Mouse (Mus musculus) forebrain, postnatal 0 days (tissue): ENCODE data around the gene Mrgpre. TPM values are rescaled to one million over a fixed set of nuclear protein-coding genes. Genes with fewer than 3 reads are reported as not detected.
A peak's percentile ranks its signal among the peaks of the same experiment; 100 is the strongest.

Source experiments
- ATAC-seq: fragments of 200-750 bp; cut with Nextera tagmentation; 2 replicates; pipeline ENCODE4 v1.8.0; 2017; ENCODE audit warnings: mild to moderate bottlenecking, moderate library complexity
- DNase-seq: peaks from one replicate; pipeline ENCODE4 v3.0.0-alpha.2; 2015
- H3K27ac ChIP-seq: fragments of 300-500 bp; sonication (generic); 2 replicates; pipeline ENCODE4 v1.5.1; 2014; ENCODE audit warnings: low read depth, mild to moderate bottlenecking, antibody characterized with exemption, low read length, moderate library complexity, mixed read lengths
- H3K27me3 ChIP-seq: fragments of 300-500 bp; sonication (generic); 2 replicates; pipeline ENCODE4 v1.6.1; 2014; ENCODE audit warnings: mild to moderate bottlenecking, low read length, mixed read lengths; ENCODE audit not compliant: insufficient read depth
- H3K36me3 ChIP-seq: fragments of 300-500 bp; sonication (generic); 2 replicates; pipeline ENCODE4 v1.6.1; 2014; ENCODE audit warnings: mild to moderate bottlenecking, moderate library complexity; ENCODE audit not compliant: insufficient read depth
- H3K4me1 ChIP-seq: fragments of 300-500 bp; sonication (generic); 2 replicates; pipeline ENCODE4 v1.6.1; 2014; ENCODE audit warnings: antibody characterized with exemption; ENCODE audit not compliant: insufficient read depth
- H3K4me2 ChIP-seq: fragments of 300-500 bp; sonication (generic); 2 replicates; pipeline ENCODE4 v1.6.1; 2014; ENCODE audit warnings: low read depth, mild to moderate bottlenecking, moderate library complexity
- H3K4me3 ChIP-seq: fragments of 300-500 bp; sonication (generic); 2 replicates; pipeline ENCODE4 v1.5.1; 2014; ENCODE audit warnings: low read depth, low read length, mixed read lengths
- H3K9ac ChIP-seq: fragments of 300-500 bp; sonication (generic); 2 replicates; pipeline ENCODE4 v1.6.1; 2014; ENCODE audit warnings: mild to moderate bottlenecking
- H3K9me3 ChIP-seq: fragments of 300-500 bp; sonication (generic); 2 replicates; pipeline ENCODE4 v1.6.1; 2016; ENCODE audit warnings: low read length
- CTCF ChIP-seq: sonication (generic); IDR thresholded peaks from 2 replicates; pipeline ENCODE4 v1.5.1; 2016; ENCODE audit warnings: antibody characterized with exemption, control low read depth, low read depth
- WGBS: fragments of 180-500 bp; shearing (Covaris S2); extraction: QIAGEN DNeasy Blood & Tissue Kit; methylation state at CpG from one replicate; pipeline ENCODE4 v1.1.7; 2014; 5-methylcytosine and 5-hydroxymethylcytosine counted together
- polyA plus RNA-seq: library from polyadenylated mRNA; unstranded; fragments of >200 nt; fragmentation: Nextera tagmentation; extraction: Ambion mirVana; gene quantifications from 2 replicates; pipeline ENCODE4 v1.2.1, GENCODE M21; 2015
- total RNA-seq: library from RNA; depleted of rRNA; stranded (reverse); fragments of >200 nt; gene quantifications from 2 replicates; pipeline ENCODE4 v1.2.3, GENCODE M21; 2014

Mrgpre gene
- total and polyA plus RNA-seq, 2 experiments from 2014 or later: 5.9 to 8.3 TPM

- 34% methylated on average over 3 of the region's 3 CpGs for WGBS
- no peak overlapping the region for H3K4me2 ChIP-seq
- peaks cover 11% of the 10 kb centered on the region; the same call in 1 of the 2 replicates for H3K36me3 ChIP-seq
- no peak for TF ChIP-seq CTCF
- H3K9me3 ChIP-seq: no peaks in the 10 kb centered on the region
- H3K27ac ChIP-seq: no peak overlapping the region
- DNase-seq (no peak), ATAC-seq (no peak)
- no peak overlapping the region for H3K4me3 ChIP-seq
- no peak overlapping the region for H3K9ac ChIP-seq
- no peaks in the 10 kb centered on the region for H3K4me1 ChIP-seq
- no peaks in the 10 kb centered on the region for H3K27me3 ChIP-seq
Measured at GRCm38 (mm10) chr7:143776137-143776536, 8.2 kb downstream of the Mrgpre start.

DNA sequence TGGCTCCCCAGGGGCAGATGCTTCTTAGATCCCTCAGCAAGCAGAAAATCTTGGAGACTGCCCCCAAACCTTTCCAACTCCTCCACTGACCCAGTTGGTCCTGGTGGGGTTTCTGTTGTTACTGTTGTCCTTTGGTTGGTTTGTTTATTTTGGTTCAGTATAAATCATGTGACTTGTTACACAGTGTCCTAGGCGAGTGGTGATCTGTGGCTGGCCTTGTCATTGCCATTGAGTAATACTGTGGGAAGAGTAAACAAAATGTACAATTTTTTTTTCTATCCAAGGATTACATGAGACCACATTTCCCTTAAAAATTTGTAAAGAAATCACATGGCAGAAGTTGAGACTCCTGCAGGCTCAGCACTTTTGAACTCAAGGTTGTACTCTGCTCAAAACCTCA is 14.8 kb downstream of the Mrgpre start:
- no peak overlapping the region for H3K4me3 ChIP-seq
- H3K9me3 ChIP-seq: no peaks in the 10 kb centered on the region
- H3K4me1 ChIP-seq: no peaks in the 10 kb centered on the region
- 64% methylated on average over 1 of the region's 1 CpGs for WGBS
- H3K27ac ChIP-seq: no peak overlapping the region
- ATAC-seq (no peak), DNase-seq (no peak)
- H3K36me3 ChIP-seq: no peaks in the 10 kb centered on the region
- H3K4me2 ChIP-seq: no peak overlapping the region
- TF ChIP-seq CTCF: no peak
- peaks cover 3% of the 10 kb centered on the region; the same call in 1 of the 2 replicates for H3K27me3 ChIP-seq
- no peak overlapping the region for H3K9ac ChIP-seq

- H3K9me3 ChIP-seq: no peaks in the 10 kb centered on the region
- no peak for TF ChIP-seq CTCF
- H3K4me3 ChIP-seq: no peak overlapping the region
- no peak overlapping the region for H3K4me2 ChIP-seq
- H3K4me1 ChIP-seq: no peaks in the 10 kb centered on the region
- DNase-seq (no peak), ATAC-seq (no peak)
- whole genome bisulfite sequencing: 84% methylated on average over 6 of the region's 6 CpGs
- H3K27me3 ChIP-seq: peaks cover 5% of the 10 kb centered on the region; the same call in 1 of the 2 replicates
- H3K36me3 ChIP-seq: no peaks in the 10 kb centered on the region
- H3K9ac ChIP-seq: no peak overlapping the region
- H3K27ac ChIP-seq: no peak overlapping the region
Measured at GRCm38 (mm10) chr7:143768267-143768666, 16.0 kb downstream of the Mrgpre start.

- H3K4me1 ChIP-seq: no peaks in the 10 kb centered on the region
- no peak within 1 kb of the TSS for H3K4me2 ChIP-seq
- no peak for TF ChIP-seq CTCF
- no peak within 1 kb of the TSS for H3K27ac ChIP-seq
- no peak within 1 kb of the TSS for H3K9ac ChIP-seq
- ATAC-seq (no peak), DNase-seq (no peak)
- no peak within 1 kb of the TSS for H3K4me3 ChIP-seq
- no peaks in the 10 kb centered on the region for H3K36me3 ChIP-seq
- H3K27me3 ChIP-seq: peaks cover 5% of the 10 kb centered on the region; the same call in 1 of the 2 replicates
- 51% methylated on average over 6 of the region's 6 CpGs for WGBS
- H3K9me3 ChIP-seq: no peaks in the 10 kb centered on the region
Measured at GRCm38 (mm10) chr7:143766893-143767292, 17.4 kb downstream of the Mrgpre start, which contains the start of gene Mrgprg. TSS of gene Mrgprg (minus strand) at chr7:143766993.

- Histone ChIP-seq H3K27ac (no peak overlapping the region), H3K36me3 (no peaks in the 10 kb centered on the region), H3K9ac (no peak overlapping the region), H3K4me1 (no peaks in the 10 kb centered on the region), H3K4me2 (no peak overlapping the region), H3K27me3 (peaks cover 5% of the 10 kb centered on the region; the same call in 1 of the 2 replicates), H3K4me3 (no peak overlapping the region), H3K9me3 (no peaks in the 10 kb centered on the region)
- no peak for ATAC-seq
- TF ChIP-seq CTCF: no peak
- no peak for DNase-seq
- WGBS: 77% methylated on average over 19 of the region's 19 CpGs
Measured at GRCm38 (mm10) chr7:143764876-143765530, 19.3 kb downstream of the Mrgpre start.

- Histone ChIP-seq H3K36me3 (no peaks in the 10 kb centered on the region), H3K4me1 (no peaks in the 10 kb centered on the region), H3K9me3 (no peaks in the 10 kb centered on the region), H3K27me3 (peaks cover 5% of the 10 kb centered on the region; the same call in 1 of the 2 replicates), H3K4me3 (no peak overlapping the region), H3K9ac (no peak overlapping the region), H3K27ac (no peak overlapping the region), H3K4me2 (no peak overlapping the region)
- ATAC-seq (peak; percentile 23; the same call in 1 of the 2 replicates), DNase-seq (peak; percentile 75)
- peak; percentile 91 for TF ChIP-seq CTCF
- WGBS: 19% methylated on average over 3 of the region's 3 CpGs
Measured at GRCm38 (mm10) chr7:143763794-143764193, 20.5 kb downstream of the Mrgpre start.

DNA sequence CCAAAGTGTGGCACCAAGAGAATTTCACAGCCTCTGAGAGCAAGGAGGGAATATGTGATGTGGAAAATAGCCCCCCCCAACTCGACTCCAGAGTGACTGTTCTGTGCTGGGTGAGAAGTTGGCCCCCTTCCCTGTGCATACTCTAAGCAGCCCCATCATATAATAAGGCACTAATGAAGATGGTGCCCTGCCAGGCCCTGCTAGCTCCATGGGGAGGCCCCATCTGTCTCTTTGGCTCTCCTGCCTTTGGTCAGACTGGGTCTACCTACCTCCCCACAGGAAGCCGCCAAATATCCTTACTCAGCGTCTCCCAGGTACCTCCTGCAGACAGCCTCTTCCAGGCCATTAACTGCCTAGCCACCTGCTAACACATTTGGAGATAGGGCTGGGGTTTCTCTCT is 25.3 kb downstream of the Mrgpre start:
- DNase-seq: no peak
- Histone ChIP-seq H3K4me3 (no peak overlapping the region), H3K9me3 (no peaks in the 10 kb centered on the region), H3K4me1 (peaks cover 4% of the 10 kb centered on the region; the same call in 1 of the 2 replicates), H3K36me3 (no peaks in the 10 kb centered on the region), H3K27ac (no peak overlapping the region), H3K4me2 (no peak overlapping the region), H3K27me3 (no peaks in the 10 kb centered on the region; the same call in 1 of the 2 replicates), H3K9ac (no peak overlapping the region)
- no peak for ATAC-seq
- no peak for TF ChIP-seq CTCF
- 44% methylated on average over 3 of the region's 3 CpGs for WGBS
